Mouse (Mus musculus) neutrophil, adult 5-6 weeks (primary cell): ENCODE measurements around the gene 1700020L24Rik. TPM values are rescaled to one million over a fixed set of nuclear protein-coding genes. Genes with fewer than 3 reads are reported as not detected.

Source experiments
- ATAC-seq: fragments of 151-379, 151-347 bp; 2 replicates; pipeline ENCODE4 v1.8.0; 2017; ENCODE audit warnings: mild to moderate bottlenecking, moderate TSS enrichment; ENCODE audit not compliant: insufficient number of reproducible peaks, poor library complexity, low FRiP score, severe bottlenecking; ENCODE audit errors: extremely low read depth
- total RNA-seq: library from RNA; stranded (forward); fragments of 200-1000 nt; gene quantifications from 2 replicates; pipeline ENCODE4 v1.2.3, GENCODE M21; 2017

1700020L24Rik gene
- total RNA-seq, 1 experiment from 2014 or later: 0.93 TPM

GRCm38 (mm10) chr11:83465976-83466375, 28.5 kb downstream of the 1700020L24Rik start:
- no peak for ATAC-seq

GRCm38 (mm10) chr11:83467120-83467652, 29.7 kb downstream of the 1700020L24Rik start:
- no peak for ATAC-seq

GRCm38 (mm10) chr11:83468765-83469164, 31.3 kb downstream of the 1700020L24Rik start:
- ATAC-seq: no peak

- ATAC-seq: no peak
Measured at GRCm38 (mm10) chr11:83471766-83472165, 34.3 kb downstream of the 1700020L24Rik start.

GRCm38 (mm10) chr11:83472324-83473234, 35.1 kb downstream of the 1700020L24Rik start, which contains the start of gene Taf15:
Gene Taf15 (plus strand): TSS chr11:83473086.
- peak; percentile 99 for ATAC-seq

- no peak for ATAC-seq
Measured at GRCm38 (mm10) chr11:83473235-83474016, 35.9 kb downstream of the 1700020L24Rik start.

Other genes starting within 250 kb of the 1700020L24Rik start
- 5.3 and 6.6 TPM in 2 replicates for gene Slfn3, start 246.3 kb upstream of the 1700020L24Rik start, total RNA-seq
- gene Slfn14, start 151.0 kb upstream of the 1700020L24Rik start, total RNA-seq: 0.37 and 0.93 TPM in 2 replicates
- gene Ap2b1, start 138.7 kb upstream of the 1700020L24Rik start, total RNA-seq: 71.2 and 77.4 TPM in 2 replicates
- gene Pex12, start 135.1 kb upstream of the 1700020L24Rik start, total RNA-seq: 6.5 and 7.6 TPM in 2 replicates
- gene Rasl10b, start 28.5 kb upstream of the 1700020L24Rik start, total RNA-seq: 0.37 and 1.0 TPM in 2 replicates
- gene Gas2l2, start 8.2 kb upstream of the 1700020L24Rik start, total RNA-seq: not detected in 2 replicates
- 0.25 TPM in 1 of 2 replicates, not detected in the other for gene Mmp28, start 25.4 kb downstream of the 1700020L24Rik start, total RNA-seq
- gene Taf15, start 35.4 kb downstream of the 1700020L24Rik start, total RNA-seq: 59.3 and 61.3 TPM in 2 replicates
- gene Heatr9, start 84.5 kb downstream of the 1700020L24Rik start, total RNA-seq: not detected in 2 replicates
- gene Ccl5, start 92.8 kb downstream of the 1700020L24Rik start, total RNA-seq: 14.0 and 15.2 TPM in 2 replicates
- gene Ccl9, start 141.0 kb downstream of the 1700020L24Rik start, total RNA-seq: 30.6 and 52.2 TPM in 2 replicates
- 1,141 and 1,189 TPM in 2 replicates for gene Ccl6, start 155.4 kb downstream of the 1700020L24Rik start, total RNA-seq
- 1.4 TPM in 1 of 2 replicates, not detected in the other for gene Rpl9-ps1, start 207.9 kb downstream of the 1700020L24Rik start, total RNA-seq
- gene Ccl3, start 211.7 kb downstream of the 1700020L24Rik start, total RNA-seq: 25.6 and 29.2 TPM in 2 replicates
- gene Ccl4, start 224.9 kb downstream of the 1700020L24Rik start, total RNA-seq: 15.6 and 16.2 TPM in 2 replicates